Mouse (Mus musculus): ENCODE results near the gene Gp5.
"Not testable (repeated sequence)": the region's sequence is repeated elsewhere in the genome, so short reads cannot be mapped to it uniquely, and the experiment has no call there.

The Gp5 gene

GRCm38 (mm10) chr16:30310647-30311046 is at the start of gene Gp5:
Gp5 (minus strand) TSS chr16:30310779.
- DNase-seq (ENCODE audit: low read depth), result peak; percentile 73

DNA sequence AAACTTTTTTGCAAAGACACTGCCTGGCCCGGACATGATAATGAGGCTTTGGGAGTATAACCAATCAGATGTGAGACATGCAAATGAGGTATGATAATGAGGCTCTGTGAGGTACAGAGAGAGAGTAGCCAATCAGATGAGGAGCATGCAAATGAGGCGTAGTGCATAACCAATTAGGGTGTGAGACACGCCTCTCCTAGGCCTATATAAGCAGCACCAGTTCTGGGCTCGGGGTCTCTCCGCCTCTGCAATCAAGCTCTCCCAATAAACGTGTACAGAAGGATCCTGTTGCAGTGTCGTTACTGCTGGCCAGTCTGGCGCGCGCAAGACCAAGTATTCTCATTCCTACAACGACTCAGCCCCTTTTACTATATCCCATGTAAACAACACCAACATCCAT is 42.9 kb upstream of the Gp5 start:
- DNase-seq (ENCODE audit: low read depth), result not testable (repeated sequence)

- DNase-seq (ENCODE audit: low read depth), result peak; percentile 74
These were observed 3.7 kb upstream of the Gp5 start for GRCm38 (mm10) chr16:30314236-30314635.

DNA sequence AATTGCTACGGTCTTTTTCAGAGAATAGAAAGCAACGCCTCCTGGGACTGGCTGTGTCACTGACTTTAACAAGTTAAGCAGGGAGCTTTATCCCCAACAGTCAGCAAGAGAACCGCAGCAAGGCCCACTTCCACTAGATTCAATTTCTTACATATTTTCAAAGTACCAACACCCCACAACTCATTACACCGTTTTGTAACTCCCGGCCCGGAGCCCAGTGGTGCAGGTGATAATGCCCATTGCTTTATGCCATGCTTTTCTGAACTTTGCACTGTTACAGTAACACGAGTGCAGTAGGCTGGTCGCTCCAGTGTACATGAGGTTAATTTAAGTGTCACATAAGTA is 436 bp downstream of the Gp5 start:
- no peak for DNase-seq (ENCODE audit: low read depth)

DNA sequence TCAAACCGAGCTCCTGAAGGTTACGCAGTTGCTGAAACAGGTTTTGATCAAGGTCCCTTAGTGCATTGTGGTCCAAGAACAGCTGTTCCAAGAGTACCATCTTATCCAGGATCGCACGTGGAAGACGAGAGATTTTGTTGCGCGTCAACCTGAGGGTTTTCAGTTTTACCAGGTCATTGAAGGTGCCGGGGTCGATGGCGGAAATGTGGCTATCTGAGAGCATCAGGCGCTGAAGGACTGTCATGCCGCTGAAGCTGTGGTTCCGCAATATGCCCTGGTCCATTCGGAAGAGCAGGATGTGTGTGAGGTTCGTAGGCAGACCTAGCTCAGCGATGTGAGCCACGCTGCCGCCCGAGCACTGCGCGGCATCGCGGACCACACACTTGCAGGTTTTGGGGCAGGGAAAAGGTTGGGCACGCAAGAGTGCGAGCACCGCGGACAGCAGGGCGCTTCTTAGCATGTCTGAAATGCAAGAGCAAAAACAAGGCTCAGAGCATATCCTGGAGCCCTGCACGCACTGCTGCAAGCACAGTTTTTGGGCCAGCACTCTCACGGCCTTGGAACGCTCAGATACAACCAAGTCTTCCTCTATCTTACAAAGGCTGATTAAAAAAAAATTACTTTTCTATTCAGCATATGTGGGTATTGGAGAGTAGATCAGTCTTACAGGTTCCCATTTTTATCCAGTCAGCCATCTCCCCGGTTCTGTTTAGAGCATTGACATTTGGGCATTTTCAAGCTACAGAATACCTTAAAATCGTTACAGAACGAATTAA is 996 bp downstream of the Gp5 start:
- DNase-seq (ENCODE audit: low read depth), result no peak

- no peak for DNase-seq (ENCODE audit: low read depth)
These were observed 1.8 kb downstream of the Gp5 start for GRCm38 (mm10) chr16:30308616-30309394.

GRCm38 (mm10) chr16:30307961-30308615 is 2.5 kb downstream of the Gp5 start:
- DNase-seq (ENCODE audit: low read depth), result no peak

GRCm38 (mm10) chr16:30307306-30307705 is 3.3 kb downstream of the Gp5 start:
- no peak for DNase-seq (ENCODE audit: low read depth)

DNA sequence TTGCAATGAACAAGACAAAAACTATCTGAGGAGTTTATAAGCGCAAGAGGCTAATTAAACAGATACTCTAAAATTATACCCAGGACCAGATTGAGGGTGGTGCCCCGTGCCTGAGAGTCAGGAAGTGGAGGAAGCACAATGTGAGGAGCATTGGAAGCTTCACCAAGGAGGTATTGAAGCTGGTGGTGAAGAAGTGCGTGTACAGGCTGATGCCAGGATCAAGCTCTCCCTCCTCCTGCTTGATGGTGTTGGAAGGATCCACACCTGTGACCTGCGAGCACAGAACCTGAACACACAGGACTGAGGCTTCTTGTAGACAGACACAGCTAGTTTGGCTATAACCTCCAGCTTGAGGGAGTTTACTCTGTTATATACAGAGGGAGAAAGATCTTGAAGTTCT is 4.5 kb downstream of the Gp5 start:
- no peak for DNase-seq (ENCODE audit: low read depth)

- DNase-seq (ENCODE audit: low read depth), result no peak
These were observed 6.3 kb downstream of the Gp5 start for GRCm38 (mm10) chr16:30304236-30304635.

DNA sequence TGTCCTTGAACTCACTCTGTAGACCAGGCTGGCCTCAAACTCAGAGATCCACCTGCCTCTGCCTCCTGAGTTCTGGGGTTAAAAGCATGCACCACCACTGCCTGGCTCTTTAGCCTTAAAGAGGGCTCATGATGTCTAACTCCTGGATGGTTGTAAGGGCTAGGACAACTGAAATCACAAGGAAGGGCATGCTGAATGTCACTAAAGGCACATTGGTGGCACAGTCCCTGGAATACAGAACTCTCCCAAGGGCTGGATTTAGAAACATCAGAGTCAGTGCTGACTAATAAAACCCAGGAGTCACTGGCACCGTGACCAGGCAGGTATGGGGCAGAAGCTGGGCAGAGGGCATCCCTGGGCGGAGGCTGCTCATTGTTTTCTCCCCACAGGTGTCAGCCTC is 7.2 kb downstream of the Gp5 start:
- DNase-seq (ENCODE audit: low read depth), result no peak

- no peak for DNase-seq (ENCODE audit: low read depth)
These were observed 7.9 kb downstream of the Gp5 start for GRCm38 (mm10) chr16:30302686-30303085.

- DNase-seq (ENCODE audit: low read depth), result peak; percentile 32
These were observed 10.8 kb downstream of the Gp5 start for GRCm38 (mm10) chr16:30299711-30300277.

- DNase-seq (ENCODE audit: low read depth), result no peak
These were observed 13.1 kb downstream of the Gp5 start for GRCm38 (mm10) chr16:30297450-30297849.

DNA sequence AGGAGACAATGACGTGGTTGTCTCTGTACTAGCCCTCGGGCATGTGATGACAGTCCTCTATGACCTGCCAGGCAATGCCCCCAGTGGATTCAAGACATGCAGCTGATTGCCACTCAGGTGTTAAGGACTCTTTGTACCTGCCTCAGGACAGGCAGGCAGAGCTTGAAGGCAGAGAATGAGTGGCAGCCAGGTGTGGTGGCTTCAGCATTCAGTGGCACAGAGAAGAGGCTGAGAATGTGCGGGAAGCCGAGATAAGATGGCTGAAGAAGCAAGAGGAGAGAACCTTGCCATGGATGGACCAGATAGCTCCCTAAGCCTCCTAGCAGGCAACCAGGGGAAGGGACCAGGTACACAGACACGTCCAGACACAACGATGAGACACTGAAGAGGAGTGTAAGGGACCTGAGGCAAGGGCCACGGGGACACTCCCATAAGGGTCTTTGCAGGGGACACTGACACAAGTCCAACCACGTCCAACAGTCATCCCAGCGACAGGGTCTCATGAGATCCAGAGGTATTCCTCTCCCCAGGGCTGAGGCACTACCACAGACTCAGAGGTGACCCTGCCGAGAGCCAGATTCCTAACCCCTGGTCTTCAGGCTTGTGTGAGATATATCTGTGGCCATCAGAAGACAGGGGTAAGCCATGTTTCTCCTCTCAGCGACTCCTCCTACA is 13.8 kb downstream of the Gp5 start:
- DNase-seq (ENCODE audit: low read depth), result no peak

DNA sequence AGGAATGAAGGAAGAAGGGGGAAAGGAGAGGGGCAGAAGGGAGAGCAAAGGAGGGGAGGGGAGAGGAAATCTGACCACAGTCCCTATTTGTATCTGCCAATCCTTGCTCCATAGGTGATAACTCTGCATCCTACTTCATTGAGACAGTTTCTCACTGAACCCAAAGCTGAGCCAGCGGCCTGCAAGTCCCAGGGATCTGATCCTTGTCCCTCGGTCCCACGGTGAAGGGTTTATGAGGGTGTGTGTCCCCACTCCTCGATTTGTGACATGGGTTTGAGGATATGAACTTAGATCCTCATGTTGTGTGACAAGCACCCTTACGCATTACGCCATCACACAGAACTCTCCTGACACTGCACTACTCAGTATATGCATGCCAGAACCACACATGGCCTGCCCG is 15.5 kb downstream of the Gp5 start:
- no peak for DNase-seq (ENCODE audit: low read depth)

DNA sequence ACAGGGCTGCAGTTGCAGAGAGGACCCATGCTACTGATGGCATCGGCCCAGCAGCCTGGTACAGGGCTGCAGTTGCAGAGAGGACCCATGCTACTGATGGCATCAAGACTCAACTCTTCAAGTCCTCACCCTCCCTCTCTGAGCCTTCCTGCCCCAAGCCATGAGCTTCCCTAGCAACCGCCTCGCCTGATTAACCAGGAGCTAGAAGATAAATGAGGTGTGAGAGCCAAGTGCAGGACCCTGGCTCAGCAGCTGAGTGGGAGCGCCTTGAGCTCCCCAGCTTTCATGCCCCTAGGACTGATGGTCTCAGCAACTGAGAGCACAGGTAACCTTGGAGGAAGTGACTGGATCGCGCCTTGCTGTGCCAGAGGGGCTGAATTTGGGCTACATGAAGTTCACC is 20.1 kb downstream of the Gp5 start:
- DNase-seq (ENCODE audit: low read depth), result no peak

- DNase-seq (ENCODE audit: low read depth), result no peak
These were observed 24.9 kb downstream of the Gp5 start for GRCm38 (mm10) chr16:30285701-30286100.

DNA sequence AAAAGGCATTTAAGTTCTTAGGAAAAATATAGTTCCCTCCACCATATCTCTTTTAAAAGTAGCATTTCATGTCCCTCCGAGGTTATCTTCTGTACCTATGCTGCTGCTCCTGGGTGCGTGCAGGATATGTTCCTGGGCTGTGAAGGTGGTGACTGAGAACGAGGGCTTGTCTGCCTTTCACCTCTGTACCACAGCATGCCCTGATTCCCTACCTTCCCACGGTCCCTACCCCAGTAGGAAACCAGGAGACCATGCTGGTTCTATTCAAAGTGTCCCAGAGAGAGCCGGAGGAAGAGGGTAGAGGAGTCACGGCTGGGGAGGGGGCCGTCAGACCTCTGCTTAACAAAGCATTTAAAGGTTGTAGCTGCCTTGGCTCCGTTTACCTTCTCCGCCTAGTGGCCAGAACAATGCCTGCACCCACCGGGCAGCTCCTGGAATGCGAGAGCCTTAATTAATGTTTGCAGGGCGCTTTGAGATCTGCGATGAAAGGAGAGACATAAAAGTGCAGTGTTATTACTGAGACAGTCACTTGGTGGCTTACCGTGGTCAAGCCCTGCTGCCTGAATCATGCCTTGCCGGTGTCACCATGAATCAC is 26.7 kb downstream of the Gp5 start:
- DNase-seq (ENCODE audit: low read depth), result peak; percentile 34

GRCm38 (mm10) chr16:30282844-30283495 is 27.6 kb downstream of the Gp5 start, which contains the start of gene Lrrc15:
Lrrc15 (minus strand) TSS chr16:30283256.
- no peak for DNase-seq (ENCODE audit: low read depth)

DNA sequence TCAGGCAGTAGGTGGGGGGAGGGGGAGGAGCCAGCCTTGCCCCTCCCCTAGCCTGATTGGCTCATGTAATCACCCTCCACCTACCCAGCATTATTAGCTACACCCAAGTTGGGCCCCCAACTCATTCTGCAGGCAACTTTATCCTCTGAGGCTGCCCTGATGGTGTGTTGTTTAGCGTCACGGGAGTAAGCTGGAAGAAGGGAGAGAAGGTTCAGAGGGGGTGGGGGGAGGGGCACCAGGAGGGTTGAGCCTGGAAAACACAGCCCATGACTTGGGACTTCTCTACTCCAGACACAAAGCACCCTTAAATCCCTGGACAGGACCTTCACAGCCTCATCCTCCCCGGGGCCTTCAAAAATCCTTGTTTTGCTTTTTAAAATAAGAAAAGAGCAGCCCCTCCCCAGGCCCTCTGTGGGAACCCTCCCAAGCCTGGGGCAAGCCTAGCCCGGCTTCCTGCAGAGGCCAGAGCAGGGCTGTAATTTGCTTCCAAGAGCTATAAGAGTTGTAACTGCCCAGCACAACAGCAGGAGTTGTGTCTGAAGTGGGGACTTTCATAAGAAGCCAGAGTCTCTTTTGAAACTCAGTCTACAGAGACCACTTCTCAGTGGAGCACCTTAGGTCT is 29.8 kb downstream of the Gp5 start:
- no peak for DNase-seq (ENCODE audit: low read depth)
